Mouse (Mus musculus): ENCODE measurements around the gene Sufu.

Sufu gene

DNA sequence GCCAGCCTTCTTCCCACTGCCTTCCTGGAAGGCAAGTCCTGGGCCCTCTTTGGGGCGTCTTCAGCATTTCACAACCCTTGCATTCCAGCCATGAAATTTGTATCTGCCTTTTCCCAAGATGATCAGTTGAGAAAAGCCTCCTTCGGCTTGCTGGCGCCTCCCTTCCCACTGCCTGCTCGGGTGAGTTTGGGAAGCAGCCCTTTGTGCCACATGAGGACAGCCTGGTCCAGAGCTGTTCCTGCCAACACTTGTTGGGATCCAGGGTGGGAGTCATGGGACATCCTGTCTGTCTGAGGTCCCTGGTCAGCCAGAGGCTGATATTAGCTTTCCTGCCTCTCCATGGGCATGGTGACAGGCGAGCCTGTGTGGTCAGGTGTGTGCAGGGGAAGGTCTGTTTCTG lies 61.1 kb downstream of the Sufu start:
- in situ Hi-C loops (cut with MboI; ENCODE audit: low sequenced_read_pairs), result no loop called here

GRCm38 (mm10) chr19:46459256-46459655 lies 62.6 kb downstream of the Sufu start:
- in situ Hi-C loops (cut with MboI; ENCODE audit: low sequenced_read_pairs), result no loop called here

- in situ Hi-C loops (cut with MboI; ENCODE audit: low sequenced_read_pairs), result no loop called here
These were observed 63.2 kb downstream of the Sufu start for GRCm38 (mm10) chr19:46459889-46460288.

DNA sequence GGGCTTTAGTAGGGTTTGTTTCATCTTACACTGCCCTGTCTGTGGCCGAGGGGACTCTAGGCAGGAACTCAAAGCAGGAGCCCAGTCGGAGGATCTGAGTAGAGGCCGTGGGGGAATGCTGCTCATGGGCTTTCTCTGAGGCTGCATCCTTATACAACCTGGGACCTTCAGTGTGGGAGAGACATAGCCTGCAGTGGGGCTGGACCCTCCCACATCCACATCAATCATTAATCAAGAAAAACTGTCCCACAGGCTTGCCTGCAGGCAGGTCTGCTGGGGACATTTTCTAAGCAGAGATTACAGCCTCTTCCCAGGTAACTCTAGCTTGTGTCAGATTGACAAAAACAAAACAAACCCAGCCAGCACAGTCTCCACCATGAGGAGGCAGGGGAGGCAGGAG lies 65.9 kb downstream of the Sufu start:
- in situ Hi-C loops (cut with MboI; ENCODE audit: low sequenced_read_pairs), result no loop called here

- in situ Hi-C loops (cut with MboI; ENCODE audit: low sequenced_read_pairs), result no loop called here
These were observed 66.8 kb downstream of the Sufu start for GRCm38 (mm10) chr19:46463446-46463845.

DNA sequence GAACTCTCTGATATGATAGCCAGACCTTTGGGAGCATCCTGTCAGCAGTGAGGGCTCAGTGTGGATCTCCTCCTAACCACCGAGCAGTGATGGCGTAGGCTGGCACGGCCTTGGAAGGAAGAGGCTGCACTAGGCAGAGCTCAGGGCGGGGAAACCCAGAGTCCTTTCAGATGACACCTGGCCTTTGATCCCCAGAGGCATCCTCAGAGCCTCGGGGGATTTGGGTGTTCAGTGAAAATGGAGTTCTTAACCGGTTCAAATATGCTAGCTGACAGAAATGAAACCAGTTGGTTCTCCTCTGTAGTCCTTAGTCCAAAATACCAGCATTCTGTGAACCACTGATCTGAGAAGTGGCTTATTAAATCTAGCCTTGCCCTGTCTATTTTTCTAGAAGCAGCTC lies 69.5 kb downstream of the Sufu start:
- in situ Hi-C loops (cut with MboI; ENCODE audit: low sequenced_read_pairs), result no loop called here

DNA sequence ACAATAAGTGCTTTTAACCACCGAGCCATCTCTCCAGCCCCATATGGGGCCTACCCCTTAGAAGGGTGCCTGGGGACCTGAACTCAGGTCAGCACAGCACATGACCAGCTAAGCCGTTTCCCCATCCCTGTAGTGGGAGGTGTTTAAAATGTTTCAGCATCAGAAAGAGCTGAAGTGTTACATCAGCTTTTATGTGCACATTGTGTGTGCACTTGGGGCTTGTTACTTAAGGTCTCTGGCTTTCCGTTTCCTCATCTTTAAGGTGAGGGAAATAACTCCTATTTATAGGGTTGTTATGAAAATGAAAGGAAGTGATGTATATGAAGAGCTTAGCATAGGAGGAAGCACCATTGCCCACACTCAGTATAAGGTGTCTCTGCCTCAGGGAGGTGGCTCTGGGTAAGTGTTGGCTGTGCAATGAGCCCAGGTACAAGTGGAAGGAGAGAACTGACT lies 70.4 kb downstream of the Sufu start:
- in situ Hi-C loops (cut with MboI; ENCODE audit: low sequenced_read_pairs), result no loop called here

- in situ Hi-C loops (cut with MboI; ENCODE audit: low sequenced_read_pairs), result no loop called here
These were observed 73.9 kb downstream of the Sufu start for GRCm38 (mm10) chr19:46470364-46471240.

DNA sequence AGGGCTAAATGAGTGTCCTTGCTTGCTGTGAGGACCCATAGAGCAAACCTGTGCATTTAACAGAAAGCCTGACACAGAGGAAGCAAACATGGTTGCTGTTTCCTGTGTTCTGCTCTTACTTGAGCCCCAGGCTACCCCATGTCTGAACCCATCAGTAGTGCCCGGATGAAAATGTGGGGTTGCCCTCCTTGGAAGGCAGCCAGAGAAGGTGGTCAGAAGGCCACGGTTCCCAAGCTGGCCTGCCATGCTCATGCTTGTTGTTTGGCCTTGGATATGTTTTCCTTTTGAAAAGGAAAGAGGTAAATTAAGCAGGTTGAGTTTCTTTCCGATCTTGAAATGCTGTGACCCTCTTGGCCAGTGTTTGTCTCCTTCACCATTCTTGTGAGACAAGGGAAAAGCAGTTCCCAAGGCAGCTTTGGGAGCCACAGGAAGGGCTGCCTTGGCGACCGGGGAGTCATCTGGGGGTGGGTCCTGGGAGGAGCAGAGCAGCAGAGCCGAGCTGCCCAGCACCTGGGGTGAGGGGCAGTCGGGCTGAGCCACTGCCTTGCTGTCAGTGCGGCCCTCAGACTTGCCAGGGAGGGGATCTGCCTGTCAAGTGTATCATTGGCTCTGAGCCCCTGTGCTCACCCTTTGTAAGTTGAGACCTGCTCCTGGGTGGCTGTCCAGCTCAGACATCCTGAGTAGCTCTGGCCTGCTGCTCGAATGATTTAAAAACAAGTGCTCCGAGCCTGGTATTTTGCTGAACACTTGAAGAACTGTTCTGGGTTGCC lies 74.8 kb downstream of the Sufu start:
- in situ Hi-C loops (cut with MboI; ENCODE audit: low sequenced_read_pairs), result no loop called here

DNA sequence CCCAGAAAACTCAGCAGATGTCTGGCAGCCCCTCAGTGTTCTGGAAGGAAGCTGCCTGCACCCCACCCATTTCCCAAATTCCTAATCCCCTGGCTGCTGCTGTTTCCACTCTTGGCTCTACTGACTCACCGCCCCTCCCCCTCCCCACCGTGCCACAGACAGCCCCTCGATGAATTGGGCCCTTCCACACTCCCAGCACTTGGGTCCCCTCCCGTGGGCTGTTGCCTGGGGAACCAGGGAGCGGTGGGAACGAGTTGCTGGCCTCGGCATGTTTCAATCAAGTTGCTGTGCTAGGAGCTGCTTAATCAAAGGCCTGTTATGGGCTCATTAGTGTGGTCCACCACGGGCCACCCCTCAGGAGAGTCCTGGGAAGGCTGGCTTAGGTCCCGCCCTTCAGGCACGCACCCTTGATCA lies 80.7 kb downstream of the Sufu start:
- in situ Hi-C loops (cut with MboI; ENCODE audit: low sequenced_read_pairs), result no loop called here

DNA sequence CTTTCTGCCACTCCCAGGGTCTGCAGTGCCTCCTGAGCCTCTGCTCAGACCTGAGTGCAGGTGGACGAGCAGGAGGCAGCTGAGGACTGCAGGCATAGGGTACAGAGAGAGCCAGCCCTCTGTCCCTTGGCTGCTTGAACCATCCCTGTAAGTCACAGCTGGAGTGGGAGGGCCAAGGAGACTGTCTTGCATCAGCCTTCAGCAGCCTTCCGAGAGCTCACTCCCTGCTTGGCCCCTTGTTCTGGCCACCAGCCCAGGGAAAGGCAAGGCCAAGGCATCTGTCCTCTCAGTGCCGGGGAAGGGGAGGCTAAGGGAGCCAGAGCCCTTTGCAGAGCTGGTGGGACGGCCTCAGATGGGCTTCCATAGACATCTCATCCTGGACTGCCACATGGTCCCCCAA lies 81.5 kb downstream of the Sufu start:
- in situ Hi-C loops (cut with MboI; ENCODE audit: low sequenced_read_pairs), result no loop called here

- in situ Hi-C loops (cut with MboI; ENCODE audit: low sequenced_read_pairs), result no loop called here
These were observed 82.1 kb downstream of the Sufu start for GRCm38 (mm10) chr19:46478826-46479225.

- in situ Hi-C loops (cut with MboI; ENCODE audit: low sequenced_read_pairs), result no loop called here
These were observed 82.8 kb downstream of the Sufu start for GRCm38 (mm10) chr19:46479306-46480075.

GRCm38 (mm10) chr19:46480624-46481345 lies 84.1 kb downstream of the Sufu start:
- in situ Hi-C loops (cut with MboI; ENCODE audit: low sequenced_read_pairs), result no loop called here

- in situ Hi-C loops (cut with MboI; ENCODE audit: low sequenced_read_pairs), result no loop called here
These were observed 84.7 kb downstream of the Sufu start for GRCm38 (mm10) chr19:46481352-46481751.

- in situ Hi-C loops (cut with MboI; ENCODE audit: low sequenced_read_pairs), result no loop called here
These were observed 85.1 kb downstream of the Sufu start for GRCm38 (mm10) chr19:46481756-46482155.

GRCm38 (mm10) chr19:46482896-46483516 lies 86.3 kb downstream of the Sufu start:
- in situ Hi-C loops (cut with MboI; ENCODE audit: low sequenced_read_pairs), result no loop called here

DNA sequence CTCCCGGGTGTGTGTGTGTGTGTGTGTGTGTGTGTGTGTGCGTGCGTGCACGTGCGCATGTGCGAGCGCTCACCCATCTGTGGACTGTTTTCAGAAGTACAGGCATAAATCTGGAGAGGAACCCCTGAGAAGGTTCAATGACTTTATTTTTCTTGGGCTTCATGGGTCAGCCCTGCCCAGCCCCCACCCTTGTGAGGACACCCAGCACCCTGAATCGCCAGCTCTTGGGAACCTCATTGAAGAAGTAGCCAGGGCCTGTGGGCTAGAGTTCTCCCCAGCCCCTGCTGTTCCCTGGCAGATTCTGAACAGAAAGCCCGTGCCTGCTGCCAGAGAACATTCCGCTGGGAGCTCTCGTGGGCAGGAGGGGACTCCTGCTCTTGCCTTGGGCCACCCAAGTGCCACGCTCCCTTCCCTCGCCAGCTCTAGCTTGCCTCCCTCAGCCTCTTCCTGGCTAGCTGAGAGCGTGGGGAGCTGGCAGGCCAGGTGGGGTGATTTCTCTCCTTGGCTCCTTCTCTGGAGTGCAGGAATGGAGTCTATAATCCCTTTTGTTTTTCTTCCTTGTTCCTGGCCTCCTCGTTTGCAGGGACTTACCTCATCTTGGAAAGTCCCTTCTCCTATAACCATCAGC lies 87.1 kb downstream of the Sufu start:
- in situ Hi-C loops (cut with MboI; ENCODE audit: low sequenced_read_pairs), result no loop called here

DNA sequence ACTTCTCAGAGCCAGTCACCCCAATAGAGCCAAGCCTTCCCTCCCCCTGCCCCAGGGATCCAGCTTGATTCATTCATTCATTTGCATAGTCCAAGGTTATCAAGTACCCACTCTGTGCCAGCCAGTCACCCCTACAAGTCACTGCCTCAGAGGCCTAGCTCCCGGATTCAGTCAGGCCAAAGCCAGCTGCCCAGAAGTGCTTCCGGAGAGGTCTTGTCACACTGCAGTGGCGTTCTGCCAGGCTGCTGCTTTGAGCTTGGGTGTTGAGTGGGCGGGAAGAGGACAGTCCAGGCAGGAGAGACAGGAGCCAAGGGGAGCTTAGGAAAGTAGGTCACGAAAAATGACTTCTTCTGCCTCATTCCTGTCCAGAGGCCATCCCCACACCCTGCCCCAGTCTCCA lies 87.8 kb downstream of the Sufu start:
- in situ Hi-C loops (cut with MboI; ENCODE audit: low sequenced_read_pairs), result no loop called here

DNA sequence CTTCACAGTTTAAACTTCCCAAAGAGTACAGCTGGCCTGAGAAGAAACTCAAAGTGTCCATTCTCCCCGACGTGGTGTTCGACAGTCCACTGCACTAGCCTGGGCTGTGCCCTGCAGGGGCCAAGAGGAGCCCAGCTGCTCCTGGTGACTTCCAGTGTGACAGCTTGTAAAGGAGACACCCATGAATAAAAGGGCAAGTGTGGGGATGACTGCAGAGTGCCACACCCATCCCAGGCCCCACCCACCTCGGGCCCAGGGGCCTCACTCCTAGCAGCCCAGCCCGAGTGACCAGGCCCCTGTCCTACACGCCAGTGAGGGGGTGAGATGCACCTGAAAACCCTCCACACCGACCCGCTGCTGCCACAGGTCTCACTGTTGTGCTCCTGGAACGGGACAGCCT lies 89.2 kb downstream of the Sufu start:
- in situ Hi-C loops (cut with MboI; ENCODE audit: low sequenced_read_pairs), result no loop called here
